Mouse (Mus musculus) liver, embryonic 16.5 days (tissue): ENCODE measurements at regions not wholly inside any gene's neighbourhood (a gene's known extent, or its start where the extent isn't known, plus 50 kb on each side); places are given as distances from the start of the nearest gene placed in this dataset.
A peak's percentile ranks its signal among the peaks of the same experiment; 100 is the strongest.

ENCODE experiments used
- ATAC-seq: fragments of 200-750 bp; cut with Nextera tagmentation; 2 replicates; pipeline ENCODE4 v1.8.0; 2017; ENCODE audit warnings: low read depth, mild to moderate bottlenecking, moderate number of reproducible peaks, moderate library complexity
- H3K27ac ChIP-seq: fragments of 300-500 bp; sonication (generic); 2 replicates; pipeline ENCODE4 v1.5.1; 2014; ENCODE audit warnings: mild to moderate bottlenecking, low read length
- H3K27me3 ChIP-seq: fragments of 300-500 bp; sonication (generic); 2 replicates; pipeline ENCODE4 v1.6.1; 2014; ENCODE audit warnings: low read depth, low read length, mixed read lengths; ENCODE audit not compliant: control insufficient read depth, insufficient read depth
- H3K36me3 ChIP-seq: fragments of 300-500 bp; sonication (generic); 2 replicates; pipeline ENCODE4 v1.6.1; 2014; ENCODE audit warnings: mild to moderate bottlenecking; ENCODE audit not compliant: control insufficient read depth, insufficient read depth
- H3K4me1 ChIP-seq: fragments of 300-500 bp; sonication (generic); 2 replicates; pipeline ENCODE4 v1.6.1; 2014; ENCODE audit warnings: low read depth, low read length, mixed read lengths; ENCODE audit not compliant: control insufficient read depth
- H3K4me2 ChIP-seq: fragments of 300-500 bp; sonication (generic); 2 replicates; pipeline ENCODE4 v1.6.1; 2014; ENCODE audit warnings: low read depth, low read length, mixed read lengths
- H3K4me3 ChIP-seq: fragments of 300-500 bp; sonication (generic); 2 replicates; pipeline ENCODE4 v1.5.1; 2014; ENCODE audit warnings: low read depth, mild to moderate bottlenecking, low read length
- H3K9ac ChIP-seq: fragments of 300-500 bp; sonication (generic); 2 replicates; pipeline ENCODE4 v1.6.1; 2014; ENCODE audit warnings: low read depth, low read length
- H3K9me3 ChIP-seq: fragments of 300-500 bp; sonication (generic); replicated peaks from 2 replicates; pipeline ENCODE4 v1.6.1; 2016; ENCODE audit warnings: low read length; ENCODE audit not compliant: control insufficient read depth
- WGBS: fragments of 180-500 bp; shearing (Covaris S2); extraction: QIAGEN DNeasy Blood & Tissue Kit; methylation state at CpG from one replicate; pipeline ENCODE4 v1.1.7; 2014; ENCODE audit not compliant: insufficient replicate concordance; 5-methylcytosine and 5-hydroxymethylcytosine counted together

DNA sequence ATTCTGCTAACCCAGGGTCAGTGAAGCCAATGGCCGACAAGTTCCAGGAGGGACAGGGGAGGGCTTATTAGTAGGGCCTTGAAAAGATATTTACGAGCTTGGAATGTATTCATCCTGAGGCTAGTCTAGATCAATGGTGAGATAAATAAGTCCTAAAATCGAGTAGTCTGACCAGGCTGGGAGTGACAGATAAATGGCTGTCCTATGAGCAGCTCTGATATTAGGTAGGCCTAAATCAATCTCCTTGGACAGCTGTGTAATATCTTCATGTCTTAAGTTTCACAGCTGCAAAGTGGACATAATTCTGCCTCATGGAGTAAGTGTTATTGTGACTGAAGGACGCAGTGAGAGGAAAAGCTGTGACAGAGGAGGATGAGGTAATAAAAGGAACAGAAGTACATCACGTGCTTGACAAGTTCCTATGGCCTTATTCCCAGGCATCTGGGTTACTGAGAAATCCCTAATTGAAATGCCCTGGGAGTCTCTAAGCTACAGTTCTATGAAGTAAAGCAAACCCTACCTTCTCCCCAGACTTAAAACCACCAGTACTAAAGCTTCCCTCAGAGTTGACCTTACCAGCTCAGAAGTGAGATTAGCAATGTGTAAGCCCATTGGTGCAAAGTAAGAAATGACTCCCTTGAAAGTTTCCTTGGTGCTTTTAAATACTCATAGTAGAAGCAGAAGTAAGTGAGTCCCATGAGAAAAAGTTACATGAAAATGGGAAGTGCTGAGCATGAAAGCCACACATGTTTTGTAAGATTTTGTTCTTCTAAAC lies 123.3 kb upstream of the Itga4 start:
- Histone ChIP-seq H3K36me3 (no peaks in the 10 kb centered on the region), H3K4me3 (no peak overlapping the region), H3K27ac (peak overlapping the region; percentile 83), H3K4me1 (peaks cover 24% of the 10 kb centered on the region), H3K27me3 (no peaks in the 10 kb centered on the region), H3K4me2 (0 out of 2 replicates have a peak overlapping the region, but pooled peaks have one; percentile 23), H3K9me3 (no peaks in the 10 kb centered on the region), H3K9ac (peak overlapping the region; percentile 1; the same call in 1 of the 2 replicates)
- 23% methylated on average over 5 of the region's 5 CpGs for WGBS
- ATAC-seq = peak; percentile 82

GRCm38 (mm10) chr2:79132518-79132845 lies 122.7 kb upstream of the Itga4 start:
- no peaks in the 10 kb centered on the region for H3K9me3 ChIP-seq
- no peak overlapping the region for H3K9ac ChIP-seq
- 69% methylated on average over 3 of the region's 3 CpGs for WGBS
- no peak overlapping the region for H3K4me3 ChIP-seq
- no peak for ATAC-seq
- H3K4me1 ChIP-seq = peaks cover 24% of the 10 kb centered on the region
- H3K4me2 ChIP-seq = no peak overlapping the region
- H3K27ac ChIP-seq = peak overlapping the region; percentile 83; the same call in 1 of the 2 replicates
- H3K27me3 ChIP-seq = no peaks in the 10 kb centered on the region
- H3K36me3 ChIP-seq = no peaks in the 10 kb centered on the region

DNA sequence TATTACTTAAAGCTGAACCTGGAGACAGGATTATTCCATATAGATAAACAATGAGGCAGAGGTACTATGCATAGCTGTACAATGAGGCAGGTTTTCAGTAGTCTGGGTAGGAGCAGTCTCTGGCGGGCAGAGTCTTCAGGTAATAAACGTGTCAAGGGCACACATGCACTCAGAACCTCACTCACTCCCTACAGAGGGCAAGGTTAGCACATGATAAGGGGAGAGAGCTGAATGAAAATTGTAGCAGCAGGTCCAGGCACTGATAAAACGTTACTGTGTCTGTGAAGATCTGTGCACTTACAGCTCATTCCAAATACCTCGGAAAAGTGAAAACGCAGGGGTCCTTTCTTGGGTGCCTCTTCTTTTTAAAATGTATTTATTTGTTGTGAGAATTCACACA lies 120.9 kb upstream of the Itga4 start:
- peaks cover 22% of the 10 kb centered on the region for H3K4me1 ChIP-seq
- H3K4me3 ChIP-seq = no peak overlapping the region
- H3K9ac ChIP-seq = no peak overlapping the region
- H3K9me3 ChIP-seq = no peaks in the 10 kb centered on the region
- ATAC-seq = peak; percentile 69
- H3K36me3 ChIP-seq = no peaks in the 10 kb centered on the region
- peak overlapping the region; percentile 16 for H3K27ac ChIP-seq
- WGBS = 26% methylated on average over 5 of the region's 5 CpGs
- no peaks in the 10 kb centered on the region for H3K27me3 ChIP-seq
- peak overlapping the region; percentile 28 for H3K4me2 ChIP-seq

- peaks cover 22% of the 10 kb centered on the region for H3K4me1 ChIP-seq
- 83% methylated on average over 2 of the region's 2 CpGs for WGBS
- no peak overlapping the region for H3K9ac ChIP-seq
- no peak for ATAC-seq
- H3K27ac ChIP-seq = no peak overlapping the region
- H3K4me3 ChIP-seq = no peak overlapping the region
- H3K9me3 ChIP-seq = no peaks in the 10 kb centered on the region
- H3K4me2 ChIP-seq = no peak overlapping the region
- no peaks in the 10 kb centered on the region for H3K27me3 ChIP-seq
- H3K36me3 ChIP-seq = no peaks in the 10 kb centered on the region
These were observed 119.2 kb upstream of the Itga4 start for GRCm38 (mm10) chr2:79135986-79136385.

DNA sequence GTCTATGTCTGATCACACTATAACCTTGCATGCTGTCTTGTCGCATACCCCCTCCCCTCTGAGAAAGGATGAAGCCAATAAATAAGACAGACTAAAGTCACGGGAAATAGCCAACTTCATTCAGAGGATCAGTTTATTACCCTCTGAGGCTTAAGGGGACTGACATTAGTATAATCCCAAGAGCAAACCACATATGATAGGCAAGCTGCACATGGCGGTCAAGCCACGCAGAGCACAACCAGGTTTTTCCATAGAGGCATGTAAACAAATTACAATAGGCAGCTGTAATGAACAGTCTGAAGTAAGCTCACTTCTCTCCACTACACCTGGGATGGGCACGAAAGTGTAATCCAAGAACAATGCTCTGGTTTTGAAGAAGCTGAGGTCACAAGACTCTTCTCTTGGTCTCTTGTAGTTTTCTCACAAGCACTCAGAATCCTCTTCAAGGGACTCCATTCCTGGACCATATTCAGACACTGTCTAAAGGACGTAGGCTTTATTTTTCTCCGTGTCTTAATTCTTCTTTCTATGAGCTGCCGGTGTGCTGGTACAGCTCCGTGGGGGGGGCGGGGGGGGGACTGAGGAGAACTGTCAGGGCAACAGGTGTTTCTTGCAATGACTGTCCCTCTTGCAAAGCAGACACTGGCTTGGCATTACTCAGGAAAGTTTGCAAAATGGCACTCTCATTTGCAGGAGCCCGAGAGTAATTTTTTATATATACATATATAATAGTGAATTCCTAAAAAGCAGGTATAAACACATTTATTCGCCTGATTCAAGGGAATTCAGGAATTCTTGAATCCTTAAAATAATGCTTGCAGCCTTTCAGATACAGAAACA lies 118.4 kb upstream of the Itga4 start:
- Histone ChIP-seq H3K4me1 (peaks cover 14% of the 10 kb centered on the region), H3K27ac (no peak overlapping the region), H3K4me3 (no peak overlapping the region), H3K9ac (no peak overlapping the region), H3K9me3 (no peaks in the 10 kb centered on the region), H3K4me2 (no peak overlapping the region), H3K27me3 (no peaks in the 10 kb centered on the region), H3K36me3 (no peaks in the 10 kb centered on the region)
- 82% methylated on average over 12 of the region's 12 CpGs for WGBS
- ATAC-seq = no peak

- no peaks in the 10 kb centered on the region for H3K9me3 ChIP-seq
- no peak overlapping the region for H3K27ac ChIP-seq
- WGBS = 18% methylated on average over 6 of the region's 6 CpGs
- peaks cover 10% of the 10 kb centered on the region for H3K4me1 ChIP-seq
- no peak overlapping the region for H3K4me3 ChIP-seq
- H3K36me3 ChIP-seq = no peaks in the 10 kb centered on the region
- no peak overlapping the region for H3K9ac ChIP-seq
- no peak overlapping the region for H3K4me2 ChIP-seq
- no peak for ATAC-seq
- H3K27me3 ChIP-seq = no peaks in the 10 kb centered on the region
These were observed 117.5 kb upstream of the Itga4 start for GRCm38 (mm10) chr2:79137694-79138171.

DNA sequence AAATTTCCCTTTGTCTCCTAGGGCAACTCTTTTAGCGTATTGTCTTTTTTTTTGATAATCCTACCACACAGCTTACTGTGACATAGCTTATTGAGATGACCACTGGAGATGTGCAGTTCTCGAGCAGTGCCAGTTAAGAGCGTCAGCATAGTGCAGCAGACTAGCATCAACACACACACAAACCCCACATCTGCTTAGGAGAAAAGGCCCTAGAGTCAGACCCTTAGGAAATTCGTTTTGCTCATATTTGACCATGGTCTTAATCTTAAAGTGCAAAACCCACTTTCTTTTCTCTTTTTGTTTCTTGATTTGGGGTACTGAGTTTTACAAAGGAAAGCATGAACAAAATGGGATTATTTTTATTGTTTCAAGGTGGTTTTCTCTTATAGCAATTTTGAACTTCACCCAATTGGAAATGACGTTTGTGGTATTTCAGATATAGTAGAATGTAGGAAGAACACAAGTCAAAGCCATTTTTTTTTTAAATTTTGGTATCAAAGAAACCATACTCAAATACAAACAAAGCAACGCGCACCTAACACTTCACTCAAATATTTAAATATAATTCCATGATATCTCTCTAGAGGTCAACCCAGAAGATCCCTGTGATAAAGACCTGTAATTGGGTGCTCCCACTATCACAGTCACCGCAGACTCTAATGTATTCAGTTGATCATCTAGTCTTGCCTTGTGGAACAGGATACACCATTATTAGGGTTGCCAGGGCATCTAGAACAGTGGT lies 116.7 kb upstream of the Itga4 start:
- H3K36me3 ChIP-seq = no peaks in the 10 kb centered on the region
- H3K4me2 ChIP-seq = no peak overlapping the region
- H3K4me3 ChIP-seq = no peak overlapping the region
- 72% methylated on average over 8 of the region's 8 CpGs for WGBS
- H3K27me3 ChIP-seq = no peaks in the 10 kb centered on the region
- H3K4me1 ChIP-seq = peaks cover 10% of the 10 kb centered on the region
- no peak overlapping the region for H3K27ac ChIP-seq
- H3K9me3 ChIP-seq = no peaks in the 10 kb centered on the region
- no peak overlapping the region for H3K9ac ChIP-seq
- ATAC-seq = no peak

DNA sequence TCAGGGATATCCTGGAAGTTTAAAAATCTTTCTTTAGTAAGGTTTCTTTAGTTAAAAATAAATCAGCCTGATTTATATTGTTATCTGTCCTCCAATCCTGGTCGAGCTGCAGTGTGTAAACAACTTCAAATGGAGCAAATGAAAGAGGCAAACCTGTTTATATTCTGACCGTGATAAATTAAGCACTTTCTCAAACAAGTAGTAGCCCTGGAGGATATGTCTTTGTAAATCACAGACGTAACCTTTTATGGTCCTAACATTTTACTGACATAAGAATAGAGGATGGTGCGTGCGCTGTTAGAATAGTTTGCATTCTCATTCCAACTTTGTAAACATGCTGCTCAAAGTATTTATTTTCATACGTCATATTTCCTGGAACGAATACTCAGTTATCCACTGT lies 113.3 kb upstream of the Itga4 start:
- Histone ChIP-seq H3K4me2 (no peak overlapping the region), H3K9ac (no peak overlapping the region), H3K36me3 (no peaks in the 10 kb centered on the region), H3K27me3 (no peaks in the 10 kb centered on the region), H3K4me3 (no peak overlapping the region), H3K27ac (no peak overlapping the region), H3K9me3 (no peaks in the 10 kb centered on the region), H3K4me1 (no peaks in the 10 kb centered on the region)
- WGBS = 66% methylated on average over 7 of the region's 7 CpGs
- no peak for ATAC-seq
